Mouse (Mus musculus): ENCODE results near the gene Hnrnph2.

Gene Hnrnph2

GRCm38 (mm10) chrX:134600659-134601379, at the start of gene Hnrnph2, which contains the start of gene Gla:
Hnrnph2 (plus strand) TSS chrX:134601179.
Gla (minus strand) TSS chrX:134601125.
- DNase-seq (ENCODE audit: low spot score in 2 of 2), result peak; percentile 87 to 93

GRCm38 (mm10) chrX:134553326-134553725, 47.7 kb upstream of the Hnrnph2 start:
- no peak for DNase-seq (ENCODE audit: low spot score in 2 of 2)

GRCm38 (mm10) chrX:134554425-134554824, 46.6 kb upstream of the Hnrnph2 start:
- DNase-seq (ENCODE audit: low spot score in 2 of 2), result no peak

- no peak for DNase-seq (ENCODE audit: low spot score in 2 of 2)
These were observed 36.7 kb upstream of the Hnrnph2 start for GRCm38 (mm10) chrX:134564326-134564725.

GRCm38 (mm10) chrX:134566536-134567222, 34.3 kb upstream of the Hnrnph2 start:
- no peak for DNase-seq (ENCODE audit: low spot score in 2 of 2)

GRCm38 (mm10) chrX:134577896-134578295, 23.1 kb upstream of the Hnrnph2 start:
- no peak for DNase-seq (ENCODE audit: low spot score in 2 of 2)

GRCm38 (mm10) chrX:134580528-134581305, 20.3 kb upstream of the Hnrnph2 start:
- DNase-seq (ENCODE audit: low spot score in 2 of 2), result no peak

GRCm38 (mm10) chrX:134582270-134582669, 18.7 kb upstream of the Hnrnph2 start:
- DNase-seq (ENCODE audit: low spot score in 2 of 2), result no peak

- no peak for DNase-seq (ENCODE audit: low spot score in 2 of 2)
These were observed 17.9 kb upstream of the Hnrnph2 start, which contains the start of gene Btk for GRCm38 (mm10) chrX:134582888-134583669. Btk (minus strand) TSS chrX:134583570.

GRCm38 (mm10) chrX:134585103-134586002, 15.6 kb upstream of the Hnrnph2 start, which contains the start of gene Rpl36a:
Rpl36a (plus strand) TSS chrX:134585654.
- peak; percentile 80 to 88 for DNase-seq (ENCODE audit: low spot score in 2 of 2)

GRCm38 (mm10) chrX:134586447-134586846, 14.5 kb upstream of the Hnrnph2 start:
- no peak for DNase-seq (ENCODE audit: low spot score in 2 of 2)

GRCm38 (mm10) chrX:134588261-134588660, 12.7 kb upstream of the Hnrnph2 start:
- no peak for DNase-seq (ENCODE audit: low spot score in 2 of 2)

- no peak for DNase-seq (ENCODE audit: low spot score in 2 of 2)
These were observed 12.0 kb upstream of the Hnrnph2 start for GRCm38 (mm10) chrX:134588997-134589396.

GRCm38 (mm10) chrX:134589836-134590235, 11.1 kb upstream of the Hnrnph2 start:
- DNase-seq (ENCODE audit: low spot score in 2 of 2), result no peak

GRCm38 (mm10) chrX:134599922-134600565, 935 bp upstream of the Hnrnph2 start:
- DNase-seq (ENCODE audit: low spot score in 2 of 2), result no peak

GRCm38 (mm10) chrX:134601380-134602120, 571 bp downstream of the Hnrnph2 start:
- DNase-seq (ENCODE audit: low spot score in 2 of 2), result no peak

GRCm38 (mm10) chrX:134609472-134609871, 8.5 kb downstream of the Hnrnph2 start:
- DNase-seq (ENCODE audit: low spot score in 2 of 2), result no peak

GRCm38 (mm10) chrX:134610984-134611383, 10.0 kb downstream of the Hnrnph2 start:
- no peak for DNase-seq (ENCODE audit: low spot score in 2 of 2)
